Mouse (Mus musculus): ENCODE data around the gene Gm5155.
"Not testable (repeated sequence)": the region's sequence is repeated elsewhere in the genome, so short reads cannot be mapped to it uniquely, and the experiment has no call there.

Gm5155 gene

GRCm38 (mm10) chr7:17871467-17871866 lies at the start of gene Gm5155:
Gene Gm5155 (plus strand): TSS chr7:17871767.
- no peak for DNase-seq (ENCODE audit: low spot score in 2 of 2)

- DNase-seq (ENCODE audit: low spot score in 2 of 2): no peak
Observed at GRCm38 (mm10) chr7:17870776-17871175, 791 bp upstream of the Gm5155 start.

DNA sequence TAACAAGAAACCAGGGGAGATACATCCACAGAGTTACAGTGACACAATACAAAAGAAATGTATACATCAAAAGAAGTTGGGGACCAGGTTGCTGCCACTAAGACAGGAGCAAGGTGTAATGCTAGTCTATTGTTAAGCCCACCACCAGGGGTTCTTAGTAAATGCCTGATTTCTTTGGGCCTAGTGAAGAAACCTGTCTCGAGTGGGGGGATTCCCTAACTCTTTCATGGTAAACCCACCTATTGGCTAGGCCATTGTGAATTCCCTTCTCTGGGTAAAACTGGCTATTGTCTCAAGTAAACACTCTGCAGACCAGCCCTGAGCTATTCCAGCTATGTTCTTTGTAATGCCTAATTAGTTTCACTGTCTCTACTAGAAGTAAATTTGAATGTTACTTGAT lies 23.8 kb downstream of the Gm5155 start:
- DNase-seq (ENCODE audit: low spot score in 2 of 2): not testable (repeated sequence)

- no peak for DNase-seq (ENCODE audit: low spot score in 2 of 2)
Observed at GRCm38 (mm10) chr7:17903146-17903915, 31.8 kb downstream of the Gm5155 start.

Data from spleen, postnatal 14 days (tissue).